Mouse (Mus musculus) ES-E14 (cell line): Measurements from ENCODE around the gene Mpv17l2.

Source experiments
- MAFK ChIP-seq: IDR thresholded peaks from 2 replicates; pipeline ENCODE4 v1.6.1; 2014; ENCODE audit warnings: mild to moderate bottlenecking, low read depth, low read length, inconsistent platforms; ENCODE audit not compliant: insufficient read depth
- ZNF384 ChIP-seq: IDR thresholded peaks from 2 replicates; pipeline ENCODE4 v1.6.1; 2012; ENCODE audit warnings: low read depth, low read length, inconsistent platforms

DNA sequence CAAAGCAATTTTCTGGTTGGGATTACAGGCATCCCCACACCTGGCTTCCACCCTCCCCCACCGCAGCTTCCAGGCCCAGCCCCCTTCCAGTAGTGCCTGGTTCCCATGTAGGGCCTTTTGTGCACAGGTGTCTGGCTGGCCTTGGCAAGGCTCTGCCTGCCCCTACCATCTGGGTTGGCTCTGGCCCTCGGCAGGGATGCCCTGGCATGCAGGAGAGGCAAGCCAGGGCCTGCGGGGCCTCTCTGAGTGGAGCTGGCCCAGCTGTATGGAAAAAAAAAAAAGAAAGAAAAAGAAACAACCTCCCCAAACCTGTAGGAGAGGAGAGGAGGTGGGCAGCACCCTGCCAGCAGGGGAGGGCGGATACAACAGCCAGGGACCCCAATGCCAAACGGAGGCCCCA lies 12.7 kb upstream of the Mpv17l2 start:
- TF ChIP-seq ZNF384 (no peak), MAFK (no peak)
